Mouse (Mus musculus) kidney, postnatal 4 days (tissue): ENCODE measurements around the gene Rnf224.
"Not testable (repeated sequence)": the region's sequence is repeated elsewhere in the genome, so short reads cannot be mapped to it uniquely, and the experiment has no call there.

Source experiments
- DNase-seq, 2 experiments: peaks; one replicate each; pipeline ENCODE4 v3.0.0; 2021; ENCODE audit warnings: mixed read lengths in 2 of 2

The Rnf224 gene

DNA sequence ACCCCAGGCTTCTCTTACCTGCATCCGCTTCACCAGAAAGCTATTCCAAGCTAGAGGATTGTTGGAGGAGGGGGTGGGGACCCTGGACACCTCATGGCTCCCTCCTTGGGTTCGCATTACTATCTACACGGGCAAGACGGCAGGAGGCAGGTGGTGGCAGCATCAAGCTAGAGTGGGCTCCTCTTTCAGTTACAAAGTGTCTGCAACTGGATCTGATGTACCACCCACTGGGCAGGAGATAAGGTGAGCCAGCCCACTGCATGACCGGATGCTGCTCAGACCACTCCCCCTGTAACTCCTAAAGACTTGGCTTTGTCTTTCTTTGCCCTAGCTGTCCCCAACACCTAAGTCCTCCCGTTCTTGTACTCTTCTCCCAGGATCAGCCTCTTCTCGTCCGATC, at the start of gene Rnf224:
Gene Rnf224 (minus strand): TSS at position 174 of the 400 bp plus-strand sequence.
- DNase-seq: peak in 1 of 2 experiments; percentile 7

DNA sequence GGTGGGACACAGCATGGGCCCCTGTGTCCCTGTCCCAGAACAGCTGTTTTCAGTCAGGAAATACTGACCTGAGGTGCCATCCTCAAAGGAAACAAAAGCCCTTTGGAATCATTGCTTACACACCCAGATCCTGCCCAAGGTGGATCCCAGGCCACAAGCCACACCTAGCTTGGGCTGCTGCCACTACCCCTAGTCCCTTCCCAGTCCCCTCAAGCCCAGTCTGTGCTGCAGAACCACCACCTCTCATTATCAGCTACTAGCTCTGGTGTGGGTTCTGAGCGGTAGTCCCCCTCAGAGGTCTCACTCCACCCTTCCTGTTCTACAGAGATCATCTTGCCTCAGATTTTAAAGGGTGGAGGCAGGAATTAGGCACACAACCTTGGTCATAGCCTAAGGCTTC, 49.7 kb upstream of the Rnf224 start:
- no peak for DNase-seq

DNA sequence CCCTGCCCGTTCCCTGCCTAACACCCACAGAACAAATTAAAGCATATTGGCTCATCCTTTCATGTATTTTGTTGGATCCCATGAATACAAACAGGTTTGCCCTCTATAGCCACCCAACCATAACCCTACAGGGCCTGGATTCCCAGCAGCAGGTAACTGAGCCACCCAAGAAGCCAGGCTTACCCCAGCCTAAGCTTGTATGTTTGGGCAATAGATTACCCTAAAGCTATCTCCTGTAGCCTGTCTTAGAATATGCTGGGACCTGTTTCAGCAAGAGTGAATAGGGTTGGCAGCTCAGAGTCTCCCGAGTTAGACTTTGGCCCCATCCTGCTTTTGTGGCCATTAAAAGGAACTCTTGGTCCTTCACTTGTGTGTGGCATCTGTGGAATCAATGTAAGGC, 49.0 kb upstream of the Rnf224 start:
- DNase-seq: no peak

DNA sequence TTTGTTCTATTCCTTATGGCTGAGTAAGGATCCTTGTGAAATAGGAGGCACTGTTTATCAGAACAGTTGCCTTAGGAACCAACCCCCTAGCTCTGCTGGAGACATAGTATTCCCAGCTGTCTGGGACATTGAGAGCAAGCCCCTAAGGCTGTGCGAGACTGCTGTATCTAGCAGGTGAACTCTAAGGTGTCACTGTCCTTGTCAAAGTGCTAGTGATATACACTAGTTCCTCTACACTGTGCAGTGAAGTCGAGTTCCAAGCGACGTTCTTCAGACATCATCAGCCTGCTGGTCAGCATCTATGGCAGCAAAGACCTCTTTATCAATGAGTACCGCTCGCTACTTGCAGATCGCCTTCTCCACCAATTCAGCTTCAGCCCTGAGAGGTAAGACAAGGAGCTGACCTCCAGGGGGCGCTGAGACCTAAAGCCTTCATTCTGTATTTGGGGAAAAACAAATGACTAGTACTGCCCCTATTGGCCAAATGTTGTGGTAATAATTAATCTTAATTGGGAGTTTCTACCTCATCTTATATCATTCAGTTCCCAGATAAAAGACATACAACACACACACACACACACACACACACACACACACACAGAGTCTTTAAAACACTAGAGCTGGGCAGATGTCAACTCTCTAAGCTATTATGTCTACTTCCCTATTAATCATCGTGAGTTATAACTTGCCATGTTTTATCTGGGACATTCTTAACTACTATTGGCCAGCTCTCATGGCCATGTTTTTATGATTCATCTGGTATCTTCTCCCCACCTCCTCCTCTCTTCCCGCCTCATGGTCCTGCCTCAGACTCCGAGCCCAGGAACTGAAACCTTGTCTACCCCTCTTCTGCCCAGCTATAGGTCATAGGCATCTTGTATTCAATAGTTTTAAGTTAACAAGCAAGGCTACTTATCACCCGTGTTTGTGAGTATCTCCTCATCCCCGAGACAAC, 42.6 kb upstream of the Rnf224 start:
- peak; percentile 92 for DNase-seq

DNA sequence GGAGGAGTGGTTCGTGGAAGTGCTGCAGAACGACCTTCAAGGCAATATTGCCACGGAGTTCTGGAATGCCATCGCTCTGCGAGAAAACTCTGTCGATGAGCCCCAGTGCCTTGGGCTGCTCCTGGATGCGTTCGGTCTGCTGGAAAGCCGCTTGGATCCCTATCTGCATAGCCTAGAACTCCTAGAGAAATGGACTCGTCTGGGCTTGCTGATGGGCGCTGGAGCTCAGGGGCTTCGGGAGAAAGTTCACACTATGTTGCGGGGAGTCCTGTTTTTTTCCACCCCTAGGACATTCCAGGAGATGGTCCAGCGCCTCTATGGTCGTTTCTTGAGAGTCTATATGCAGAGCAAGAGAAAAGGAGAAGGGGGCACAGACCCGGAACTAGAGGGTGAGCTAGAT, 36.4 kb upstream of the Rnf224 start:
- no peak for DNase-seq

DNA sequence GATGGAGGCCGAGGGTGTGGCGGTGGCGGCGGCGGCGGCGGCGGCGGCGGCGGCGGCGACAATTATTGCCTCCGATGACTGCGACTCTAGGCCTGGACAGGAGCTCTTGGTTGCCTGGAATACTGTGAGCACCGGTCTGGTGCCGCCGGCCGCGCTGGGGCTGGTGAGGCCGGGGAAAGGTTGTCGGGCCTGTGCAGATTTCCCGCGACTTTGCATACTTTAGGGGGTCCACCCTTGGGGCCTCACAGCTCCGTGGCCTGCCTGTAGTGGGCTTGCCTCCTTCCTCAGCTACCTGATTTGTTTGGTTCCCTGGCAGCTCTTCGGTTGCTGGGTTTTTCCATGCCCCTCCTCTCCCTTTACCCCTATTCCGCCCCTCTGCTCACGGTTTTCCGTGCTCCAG, 35.9 kb upstream of the Rnf224 start:
- no peak for DNase-seq

DNA sequence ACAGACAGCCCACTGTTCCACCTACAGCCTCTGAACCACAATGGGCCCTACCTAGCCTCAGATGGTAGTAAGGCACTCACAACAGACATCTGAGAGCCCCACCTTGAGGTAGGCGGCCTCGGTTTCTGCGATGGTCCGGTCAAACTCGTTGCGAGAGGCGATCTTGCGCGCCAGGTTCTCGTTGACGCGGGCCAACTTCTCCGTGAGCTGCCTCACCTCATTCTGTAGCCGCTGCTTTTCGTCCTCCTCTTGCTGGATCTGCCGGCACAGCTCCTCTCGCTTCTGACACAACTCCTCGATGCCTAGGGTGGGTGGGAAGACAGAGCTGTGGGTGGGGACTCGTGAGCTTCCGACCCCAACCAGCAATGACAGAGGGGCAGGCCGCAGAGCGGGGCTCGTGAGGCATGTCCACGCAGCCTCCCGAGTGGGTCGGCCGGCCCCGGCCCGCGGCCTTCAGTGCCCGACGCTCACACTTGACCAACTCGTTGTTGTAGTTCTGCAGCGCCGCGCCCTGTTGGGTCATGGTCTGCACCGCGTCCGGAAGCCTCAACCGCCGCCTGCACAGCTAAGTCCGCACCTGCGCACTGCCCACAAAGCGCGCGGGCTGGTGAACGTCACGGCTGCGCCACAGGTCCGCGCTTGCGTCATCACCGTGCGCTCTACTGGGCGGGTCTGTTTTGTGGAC, 35.4 kb upstream of the Rnf224 start, which contains the start of the genes Ssna1 and Anapc2:
Gene Ssna1 (minus strand): TSS at position 612 of the 685 bp plus-strand sequence.
Gene Anapc2 (plus strand): TSS at position 652 of the 685 bp plus-strand sequence.
- peak; percentile 99 for DNase-seq

DNA sequence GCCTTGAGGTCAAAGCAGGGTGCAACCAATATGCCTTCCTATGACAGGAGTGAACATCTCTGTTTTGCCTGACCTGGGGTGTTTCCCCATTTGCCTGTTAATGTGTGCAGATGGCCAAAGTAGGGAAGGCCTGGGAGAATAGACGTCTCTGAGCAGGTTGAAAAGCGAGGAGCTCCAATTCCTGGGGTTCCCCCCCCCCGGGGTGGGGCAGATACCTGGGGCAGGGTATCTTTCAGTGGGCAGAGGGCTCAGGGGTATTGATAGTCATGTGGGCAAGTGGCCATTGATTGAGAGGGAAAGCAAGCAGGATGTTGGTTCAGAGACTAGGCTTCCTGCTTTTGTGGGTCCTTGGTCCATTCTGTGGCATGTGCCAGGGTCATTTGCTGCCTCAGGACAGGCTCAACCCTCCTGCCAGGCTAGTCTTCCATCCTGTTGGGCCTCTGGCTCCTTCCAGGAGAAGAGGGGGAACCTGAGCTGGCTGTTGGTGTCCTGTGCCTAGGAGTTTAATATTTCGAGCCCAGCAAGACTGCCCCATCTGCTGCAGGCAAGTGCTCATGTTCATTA, 31.2 kb upstream of the Rnf224 start:
- DNase-seq: no peak

DNA sequence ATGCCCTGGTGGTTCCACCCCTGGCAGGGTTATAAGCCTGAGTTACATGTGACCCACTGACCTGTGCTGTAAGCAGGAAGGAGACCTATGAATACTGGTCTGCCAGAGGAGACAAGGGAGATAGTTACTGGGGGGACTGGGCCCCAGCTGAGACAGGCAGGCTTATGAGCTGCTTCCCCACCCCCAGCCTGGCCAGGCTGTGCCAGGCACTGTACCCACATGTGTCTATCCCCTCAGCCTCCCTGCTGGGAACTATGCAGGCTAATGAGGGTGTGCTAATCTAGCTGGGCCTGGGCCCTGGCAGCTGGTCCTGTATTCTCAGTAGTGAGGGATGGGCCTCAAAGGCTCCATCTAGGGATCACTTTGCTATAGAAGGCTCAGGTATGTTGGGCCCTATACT, 30.7 kb upstream of the Rnf224 start:
- no peak for DNase-seq

DNA sequence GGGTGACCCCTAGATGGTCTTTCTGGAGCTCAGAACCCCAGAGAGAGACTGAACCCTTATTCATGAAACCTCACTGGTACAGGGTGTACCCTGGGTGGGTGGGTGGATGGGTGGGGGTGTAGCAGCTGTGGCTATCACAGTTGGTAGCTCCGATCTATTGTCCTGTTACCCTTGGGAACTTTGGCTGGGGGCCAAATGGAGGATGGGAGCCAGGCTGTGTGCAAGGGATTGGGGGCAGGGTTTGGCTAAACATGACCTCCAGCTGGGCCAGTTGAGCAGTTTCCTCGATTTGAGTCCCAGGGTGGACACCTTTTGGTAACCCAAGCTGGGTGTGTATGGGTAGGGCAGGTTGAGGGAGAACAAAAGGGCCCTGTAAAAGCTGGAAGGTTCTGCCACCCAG, 30.1 kb upstream of the Rnf224 start:
- peak; percentile 47 to 65 for DNase-seq

DNA sequence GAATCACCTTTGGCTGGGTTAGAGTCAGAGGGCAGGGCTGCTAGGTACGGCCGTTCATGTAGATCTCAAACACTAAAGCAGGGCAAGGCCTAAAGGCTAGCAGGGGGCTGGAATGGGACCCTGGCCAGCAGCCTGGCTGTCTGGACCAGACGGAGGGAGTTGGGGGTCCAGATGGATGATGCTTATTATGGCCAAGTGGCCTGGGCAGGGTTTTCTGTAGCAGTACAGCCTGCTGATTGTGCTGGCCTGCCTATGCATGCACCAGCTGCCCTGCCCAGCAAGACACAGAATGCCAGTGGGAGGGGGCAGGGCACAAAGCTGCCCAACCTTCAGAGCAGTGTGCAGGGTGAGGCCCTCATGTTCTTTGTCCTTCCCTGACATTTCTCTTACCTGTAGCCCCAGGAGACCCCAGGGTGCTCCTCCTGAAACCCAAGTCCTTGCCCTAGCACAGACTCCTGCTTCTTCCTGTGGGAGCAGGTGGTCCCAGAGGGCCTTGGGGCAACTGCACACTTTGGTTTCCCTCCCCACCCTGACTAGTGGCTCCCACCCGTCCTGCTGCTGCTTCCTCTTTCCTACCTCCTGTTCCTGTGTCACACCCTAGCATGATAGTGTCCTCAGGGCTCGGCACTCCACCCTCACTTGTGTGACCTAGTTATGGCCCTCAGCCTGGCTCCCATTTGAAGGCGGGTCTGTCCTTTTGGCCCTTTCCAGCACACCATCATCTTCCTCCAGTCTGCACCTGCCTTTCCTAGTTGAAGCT, 29.5 kb upstream of the Rnf224 start:
- DNase-seq: peak in 1 of 2 experiments; percentile 38

DNA sequence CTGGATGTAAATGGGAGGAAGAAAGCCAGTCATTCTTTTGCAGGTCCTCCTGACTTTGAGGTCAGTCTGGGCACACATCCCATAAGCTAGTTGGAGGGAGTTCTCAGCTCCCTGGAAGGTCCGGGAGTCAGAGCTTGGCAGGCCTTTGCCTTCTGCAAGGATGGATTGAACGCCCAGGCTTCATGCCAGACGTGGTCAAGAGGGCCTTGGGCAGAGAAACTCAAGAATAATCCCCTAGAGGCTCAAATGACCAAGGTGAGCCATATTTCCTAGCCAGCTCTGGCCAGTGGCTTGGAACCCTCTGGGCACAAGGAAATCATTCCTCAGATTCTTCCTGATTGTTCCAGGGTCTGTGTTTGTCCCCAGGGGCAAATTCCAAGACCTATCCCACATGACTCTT, 28.3 kb upstream of the Rnf224 start:
- DNase-seq: peak in 1 of 2 experiments; percentile 46

DNA sequence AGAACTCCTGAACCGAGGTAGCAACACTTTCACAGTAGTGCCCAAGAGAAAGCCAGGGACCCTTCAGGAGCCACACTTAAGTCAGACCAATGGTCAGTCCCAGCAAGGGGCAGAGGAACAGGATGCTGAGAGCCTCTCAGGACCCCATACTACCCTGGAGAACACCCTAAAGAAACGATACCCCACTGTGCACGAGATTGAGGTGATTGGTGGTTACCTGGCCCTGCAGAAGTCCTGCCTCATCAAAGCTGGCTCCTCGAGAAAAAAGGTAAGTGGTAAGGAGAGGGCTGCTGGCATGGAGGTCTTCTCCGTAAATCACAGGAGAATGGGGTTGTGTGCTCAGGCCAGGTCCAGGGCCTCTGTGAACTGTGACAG, 27.7 kb upstream of the Rnf224 start:
- no peak for DNase-seq

DNA sequence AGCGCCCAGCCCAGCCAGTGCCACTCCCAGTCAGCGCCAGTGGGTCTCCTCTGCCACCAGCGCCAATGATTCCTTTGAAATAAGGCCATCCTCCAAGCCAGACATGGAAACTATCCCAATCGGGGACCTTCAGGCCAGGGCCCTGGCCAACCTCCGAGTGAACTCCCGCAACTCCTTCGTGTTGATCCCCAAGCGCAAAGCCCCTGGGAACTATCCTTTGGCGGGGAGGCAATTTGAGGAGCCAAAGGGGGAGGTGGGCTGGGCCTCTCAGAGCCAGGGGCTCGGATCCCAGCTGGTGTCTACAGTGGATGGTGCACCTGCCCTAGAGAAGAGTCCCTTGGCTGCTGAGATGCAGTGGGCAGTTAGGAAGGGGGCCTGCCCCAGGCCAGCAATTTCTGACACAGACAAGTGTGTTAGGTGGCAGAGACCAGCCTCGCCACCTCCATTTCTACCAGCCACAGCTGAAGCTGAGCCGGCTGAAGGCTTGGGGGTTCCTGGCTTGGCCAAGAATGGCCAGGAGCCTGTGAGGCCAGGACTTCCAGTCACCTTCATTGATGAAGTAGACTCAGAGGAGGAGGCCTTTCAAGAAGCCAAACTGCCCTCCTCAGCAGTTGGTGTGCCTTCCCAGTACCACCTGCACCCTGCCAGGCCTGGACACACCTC, 27.2 kb upstream of the Rnf224 start:
- peak in 1 of 2 experiments; percentile 4 for DNase-seq

DNA sequence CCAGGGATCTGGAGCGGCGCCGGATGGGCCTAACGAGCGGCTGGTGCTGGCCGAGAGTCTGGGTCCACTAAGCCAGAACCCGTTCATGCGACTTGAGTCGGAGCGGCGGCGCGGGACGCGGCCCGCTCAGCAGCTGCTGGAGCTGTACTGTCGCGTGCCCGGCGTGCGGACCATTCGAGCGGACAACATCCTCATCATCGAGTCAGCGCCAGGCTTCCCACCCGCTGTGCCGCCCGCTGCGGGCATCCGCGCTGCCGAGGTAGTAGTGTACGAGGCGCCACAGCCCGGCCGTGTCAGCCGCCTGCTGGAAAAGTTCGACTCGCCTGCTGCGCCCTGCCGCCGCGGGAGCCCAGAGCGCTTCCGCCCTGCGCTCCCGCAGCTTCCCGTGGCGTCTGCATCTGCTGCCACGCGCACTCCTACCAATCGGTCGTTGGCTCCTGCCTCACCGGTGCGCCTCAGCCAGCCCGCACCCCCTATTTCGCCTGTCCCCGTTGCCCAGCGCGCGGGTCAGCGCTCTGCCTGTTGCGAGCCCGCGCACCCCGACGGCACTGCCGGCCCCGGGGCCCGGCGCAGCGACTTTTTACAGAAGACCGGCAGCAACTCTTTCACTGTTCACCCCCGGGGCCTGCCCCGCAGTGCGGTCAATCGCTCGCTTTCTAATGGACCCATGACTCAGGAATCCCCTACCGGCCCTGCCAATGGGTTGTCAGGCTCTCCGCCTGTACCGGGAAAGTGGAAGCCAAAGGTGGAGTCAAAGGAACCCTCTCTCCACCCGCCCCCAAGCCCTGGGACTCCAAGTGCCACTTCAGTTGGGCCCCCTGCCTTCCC, 26.4 kb upstream of the Rnf224 start:
- DNase-seq: peak; percentile 55 to 71

DNA sequence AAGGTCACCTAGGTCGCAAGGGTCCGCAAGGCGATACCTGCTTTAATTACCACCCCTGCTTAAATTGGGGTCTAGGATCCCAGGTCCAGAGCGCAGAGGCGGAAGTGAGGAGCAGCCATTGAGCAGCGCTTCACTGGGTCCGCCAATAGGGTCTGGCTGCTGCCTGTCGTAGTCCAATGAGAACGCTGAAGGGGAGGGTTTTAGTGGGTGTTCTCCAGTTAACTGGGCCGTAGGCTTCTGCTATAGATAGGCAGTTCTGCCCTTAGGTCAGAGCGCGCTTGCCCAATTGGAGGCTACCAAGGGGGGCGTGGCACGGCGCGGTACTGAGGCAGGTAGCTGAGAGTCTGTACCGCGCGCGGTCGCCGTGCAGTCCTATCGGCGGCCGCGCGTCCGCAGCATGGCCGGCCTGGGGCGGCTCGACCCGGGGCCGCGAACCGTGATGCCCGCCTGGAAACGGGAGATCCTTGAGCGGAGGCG, 25.7 kb upstream of the Rnf224 start, which contains the start of gene Tprn:
Gene Tprn (plus strand): TSS at position 328 of the 477 bp plus-strand sequence.
- DNase-seq: peak; percentile 95 to 97

DNA sequence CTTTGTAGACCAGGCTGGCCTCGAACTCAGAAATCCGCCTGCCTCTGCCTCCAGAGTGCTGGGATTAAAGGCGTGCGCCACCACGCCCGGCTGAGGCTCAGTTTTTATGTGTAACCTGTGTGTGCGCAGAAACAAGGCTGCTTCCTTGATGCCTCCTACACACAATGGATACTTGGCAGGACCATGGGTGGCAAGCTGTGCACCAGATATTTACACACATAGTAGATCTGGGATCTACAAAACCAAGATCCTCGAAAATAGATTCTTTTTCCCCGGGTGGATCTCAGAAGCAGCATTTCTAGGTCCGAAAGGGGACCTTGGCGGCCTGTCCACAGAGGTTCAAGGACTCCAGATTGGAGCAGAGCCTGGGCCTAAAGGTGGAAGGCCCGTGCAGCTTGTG, 25.3 kb upstream of the Rnf224 start:
- no peak for DNase-seq

DNA sequence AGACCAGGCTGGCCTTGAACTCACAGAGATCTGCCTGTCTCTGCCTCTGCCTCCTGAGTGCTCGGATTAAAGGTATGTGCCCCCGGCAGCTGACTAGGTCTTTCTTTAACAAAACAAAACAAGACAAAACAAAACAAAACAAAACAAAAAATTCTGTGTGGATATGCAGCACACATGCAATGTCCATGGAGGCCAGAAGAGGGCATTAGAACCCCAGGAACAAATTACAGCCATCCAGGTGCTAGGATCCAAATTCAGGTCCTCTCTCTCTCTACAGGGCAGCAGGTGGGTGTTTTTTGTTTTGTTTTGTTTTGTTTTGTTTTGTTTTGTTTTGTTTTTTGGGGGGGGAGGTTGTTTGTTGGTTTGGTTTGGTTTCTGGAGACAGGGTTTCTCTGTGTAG, 22.3 kb upstream of the Rnf224 start:
- DNase-seq: peak in 1 of 2 experiments; percentile 24

DNA sequence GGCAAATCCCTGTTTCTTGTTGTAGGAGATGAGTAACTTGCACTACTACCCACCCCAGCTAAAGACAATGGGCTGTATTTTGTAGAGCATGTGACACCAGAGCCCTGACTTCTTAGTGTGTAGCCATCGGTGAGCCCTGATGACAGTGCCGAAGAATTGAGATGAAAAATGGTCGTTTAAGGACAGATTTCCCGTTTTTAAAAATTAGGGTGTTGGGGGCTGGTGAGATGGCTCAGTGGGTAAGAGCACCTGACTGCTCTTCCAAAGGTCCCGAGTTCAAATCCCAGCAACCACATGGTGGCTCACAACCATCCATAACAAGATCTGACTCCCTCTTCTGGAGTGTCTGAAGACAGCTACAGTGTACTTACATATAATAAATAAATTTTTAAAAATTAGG, 20.7 kb upstream of the Rnf224 start:
- not testable (repeated sequence) for DNase-seq

DNA sequence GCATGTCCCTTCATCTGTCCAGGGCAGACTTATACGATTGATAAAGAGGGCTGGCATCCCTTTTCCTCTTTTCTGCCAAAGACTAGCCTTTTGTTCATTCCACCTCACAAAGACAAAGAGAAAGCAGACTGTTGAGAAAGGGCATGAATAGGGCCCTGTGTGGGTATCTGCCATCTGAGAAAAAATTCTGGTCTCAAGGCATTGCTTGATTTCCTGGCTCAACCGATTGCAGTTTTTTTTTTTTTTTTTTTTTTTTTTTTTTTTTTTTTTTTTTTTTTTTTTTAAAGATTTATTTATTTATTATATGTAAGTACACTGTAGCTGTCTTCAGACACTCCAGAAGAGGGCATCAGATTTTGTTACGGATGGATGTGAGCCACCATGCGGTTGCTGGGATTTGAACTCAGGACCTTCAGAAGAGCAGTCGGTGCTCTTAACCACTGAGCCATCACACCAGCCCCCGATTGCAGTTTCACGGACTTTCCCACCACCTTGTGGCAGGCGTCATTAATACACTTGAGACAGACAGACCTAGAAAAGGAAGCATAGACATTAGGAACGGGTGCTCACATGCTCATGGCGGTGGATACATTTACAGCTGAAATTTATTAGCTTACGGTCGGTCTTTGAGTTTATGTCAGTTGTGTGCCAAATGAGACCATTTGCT, 20.0 kb upstream of the Rnf224 start:
- peak; percentile 72 to 79 for DNase-seq
